Mouse (Mus musculus): Measurements from ENCODE around the gene Unc79. TPM values are rescaled to one million over a fixed set of nuclear protein-coding genes. Genes with fewer than 3 reads are reported as not detected.

The Unc79 gene
- polyA plus RNA-seq, 1 experiment from 2014 or later = 1.3 TPM

DNA sequence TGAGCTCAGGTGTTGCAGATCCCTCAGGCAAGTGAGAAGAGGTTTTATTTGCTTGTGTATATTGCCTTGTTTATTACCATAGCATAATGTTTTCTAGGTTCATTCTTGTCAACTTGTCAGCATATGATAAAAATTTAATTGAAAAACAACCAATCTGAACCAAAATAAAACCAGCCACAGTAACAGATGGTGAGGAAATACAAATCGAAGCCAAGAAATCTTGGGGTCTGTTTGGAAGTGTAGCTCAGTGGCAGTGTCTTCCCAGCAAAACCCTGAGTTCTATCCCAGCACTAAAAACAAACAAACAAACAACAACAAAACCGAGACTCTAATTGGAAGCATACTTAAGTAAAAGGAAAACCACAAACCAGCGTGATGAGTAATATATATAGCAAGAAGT is 131.4 kb downstream of the Unc79 start:
- Histone ChIP-seq H3K36me3 (no peaks in the 10 kb centered on the region), H3K27me3 (no peaks in the 10 kb centered on the region), H3K4me1 (no peaks in the 10 kb centered on the region), H3K9ac (no peak overlapping the region), H3K4me3 (replicated peaks) (no peak overlapping the region), H3K27ac (replicated peaks) (no peak overlapping the region), H3K9me3 (replicated peaks) (no peaks in the 10 kb centered on the region), H3K4me2 (replicated peaks) (no peak overlapping the region)
- WGBS = 42% methylated on average over 3 of the region's 3 CpGs
- no peak for ATAC-seq (ENCODE audit: insufficient number of reproducible peaks, low FRiP score, low TSS enrichment, low read depth)

GRCm38 (mm10) chr12:103091831-103092230 is 143.2 kb downstream of the Unc79 start:
- H3K27ac ChIP-seq (replicated peaks) = no peak overlapping the region
- 69% methylated on average over 6 of the region's 6 CpGs for WGBS
- H3K4me2 ChIP-seq (replicated peaks) = no peak overlapping the region
- H3K4me1 ChIP-seq = no peaks in the 10 kb centered on the region
- H3K9me3 ChIP-seq (replicated peaks) = no peaks in the 10 kb centered on the region
- H3K27me3 ChIP-seq = no peaks in the 10 kb centered on the region
- no peak overlapping the region for H3K4me3 ChIP-seq (replicated peaks)
- no peak overlapping the region for H3K9ac ChIP-seq
- no peaks in the 10 kb centered on the region for H3K36me3 ChIP-seq
- ATAC-seq (ENCODE audit: insufficient number of reproducible peaks, low FRiP score, low TSS enrichment, low read depth) = no peak

DNA sequence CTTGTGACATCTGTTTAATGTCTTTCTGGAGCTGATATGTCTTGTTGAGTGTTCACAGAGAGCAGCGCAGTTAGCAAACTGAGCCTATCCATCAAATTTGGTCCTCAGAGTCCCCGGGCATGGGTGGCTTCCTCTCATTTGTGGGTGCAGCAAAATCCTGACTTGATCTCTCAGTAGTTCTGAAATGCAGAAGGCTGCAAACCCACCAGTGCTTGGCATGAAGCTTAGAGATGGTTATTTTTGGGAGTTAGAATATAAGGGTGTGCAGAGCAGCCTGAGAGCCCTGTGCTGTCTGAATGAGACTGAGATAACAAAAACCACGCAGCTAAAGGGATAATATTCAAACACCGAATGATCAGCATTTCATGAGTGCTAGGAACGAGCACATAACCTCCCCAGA is 146.5 kb downstream of the Unc79 start:
- H3K27ac ChIP-seq (replicated peaks) = no peak overlapping the region
- WGBS = 78% methylated on average over 5 of the region's 5 CpGs
- no peak overlapping the region for H3K4me3 ChIP-seq (replicated peaks)
- H3K27me3 ChIP-seq = no peaks in the 10 kb centered on the region
- no peaks in the 10 kb centered on the region for H3K36me3 ChIP-seq
- no peaks in the 10 kb centered on the region for H3K9me3 ChIP-seq (replicated peaks)
- H3K4me2 ChIP-seq (replicated peaks) = no peak overlapping the region
- no peak for ATAC-seq (ENCODE audit: insufficient number of reproducible peaks, low FRiP score, low TSS enrichment, low read depth)
- no peaks in the 10 kb centered on the region for H3K4me1 ChIP-seq
- H3K9ac ChIP-seq = no peak overlapping the region

DNA sequence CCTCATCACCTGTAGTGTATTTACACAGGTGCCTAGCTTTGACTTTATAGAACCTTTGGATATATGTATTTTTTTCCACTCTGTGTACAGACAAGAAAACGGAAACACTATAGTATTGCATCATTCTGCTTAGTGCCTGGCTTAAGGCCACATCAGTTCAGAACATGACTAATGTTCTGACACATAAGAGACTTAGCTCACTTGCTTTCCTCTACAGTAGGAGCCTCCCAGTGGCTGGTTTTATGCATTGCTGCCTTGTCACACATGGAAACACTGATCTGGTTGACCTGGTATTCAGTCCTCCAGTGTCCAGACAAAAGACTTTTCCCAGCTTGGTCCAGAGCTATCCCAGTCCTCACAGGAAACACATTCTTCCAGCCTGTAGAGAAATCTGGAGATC is 150.5 kb downstream of the Unc79 start:
- no peak for ATAC-seq (ENCODE audit: insufficient number of reproducible peaks, low FRiP score, low TSS enrichment, low read depth)
- 62% methylated on average over 1 of the region's 1 CpGs for WGBS
- no peak overlapping the region for H3K4me3 ChIP-seq (replicated peaks)

DNA sequence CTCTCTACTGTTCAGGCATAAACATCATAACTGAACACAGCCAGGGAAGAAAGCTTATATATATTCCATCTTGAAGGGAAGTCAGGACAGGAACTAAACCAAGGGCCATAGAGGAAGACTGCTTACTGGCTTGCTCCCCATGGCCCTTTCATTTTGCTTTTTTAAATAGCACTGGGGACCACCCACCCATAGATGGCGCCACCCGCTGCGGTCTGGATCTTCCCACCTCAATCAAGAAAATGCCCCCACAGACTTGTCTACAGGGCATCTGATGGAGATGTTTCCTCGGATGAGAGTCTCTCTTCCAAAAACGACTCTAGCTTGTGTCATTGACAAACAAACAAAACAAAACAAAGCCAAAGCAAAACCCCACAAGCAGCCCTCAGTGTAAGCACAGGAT is 151.4 kb downstream of the Unc79 start:
- Histone ChIP-seq H3K9ac (no peak overlapping the region), H3K27ac (replicated peaks) (no peak overlapping the region), H3K4me2 (replicated peaks) (no peak overlapping the region), H3K4me3 (replicated peaks) (no peak overlapping the region), H3K4me1 (no peaks in the 10 kb centered on the region), H3K27me3 (no peaks in the 10 kb centered on the region), H3K36me3 (no peaks in the 10 kb centered on the region), H3K9me3 (replicated peaks) (no peaks in the 10 kb centered on the region)
- no peak for ATAC-seq (ENCODE audit: insufficient number of reproducible peaks, low FRiP score, low TSS enrichment, low read depth)
- WGBS = 56% methylated on average over 5 of the region's 5 CpGs

More for the DNA sequence above, 150.5 kb downstream of the Unc79 start:
- no peak overlapping the region for H3K4me2 ChIP-seq (replicated peaks)
- H3K9ac ChIP-seq = no peak overlapping the region
- H3K36me3 ChIP-seq = no peaks in the 10 kb centered on the region
- H3K4me1 ChIP-seq = no peaks in the 10 kb centered on the region
- no peaks in the 10 kb centered on the region for H3K27me3 ChIP-seq
- H3K9me3 ChIP-seq (replicated peaks) = no peaks in the 10 kb centered on the region
- no peak overlapping the region for H3K27ac ChIP-seq (replicated peaks)

DNA sequence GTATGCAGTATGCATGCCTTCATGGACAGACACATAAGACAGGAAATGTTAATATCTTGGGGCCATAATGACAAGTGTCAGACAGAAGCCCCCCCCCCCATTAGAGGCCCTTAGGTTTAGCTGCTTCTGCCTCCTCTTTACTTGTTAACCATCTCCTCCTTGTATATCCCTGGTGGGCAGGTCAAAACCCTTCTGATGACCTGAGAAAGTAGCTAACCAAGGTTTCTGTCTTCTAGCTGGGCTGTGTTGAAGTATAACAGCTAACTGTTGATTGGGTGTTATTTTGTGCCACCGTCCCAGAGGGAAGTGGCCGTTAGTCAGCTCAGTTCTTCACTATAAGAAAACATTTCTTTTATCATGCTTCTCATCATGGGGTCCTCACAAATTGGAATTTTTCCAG is 154.4 kb downstream of the Unc79 start:
- Histone ChIP-seq H3K27me3 (no peaks in the 10 kb centered on the region), H3K4me2 (replicated peaks) (no peak overlapping the region), H3K4me3 (replicated peaks) (no peak overlapping the region), H3K27ac (replicated peaks) (no peak overlapping the region), H3K9me3 (replicated peaks) (no peaks in the 10 kb centered on the region), H3K4me1 (no peaks in the 10 kb centered on the region), H3K36me3 (no peaks in the 10 kb centered on the region), H3K9ac (no peak overlapping the region)
- no peak for ATAC-seq (ENCODE audit: insufficient number of reproducible peaks, low FRiP score, low TSS enrichment, low read depth)
- 63% methylated on average over 2 of the region's 2 CpGs for WGBS

DNA sequence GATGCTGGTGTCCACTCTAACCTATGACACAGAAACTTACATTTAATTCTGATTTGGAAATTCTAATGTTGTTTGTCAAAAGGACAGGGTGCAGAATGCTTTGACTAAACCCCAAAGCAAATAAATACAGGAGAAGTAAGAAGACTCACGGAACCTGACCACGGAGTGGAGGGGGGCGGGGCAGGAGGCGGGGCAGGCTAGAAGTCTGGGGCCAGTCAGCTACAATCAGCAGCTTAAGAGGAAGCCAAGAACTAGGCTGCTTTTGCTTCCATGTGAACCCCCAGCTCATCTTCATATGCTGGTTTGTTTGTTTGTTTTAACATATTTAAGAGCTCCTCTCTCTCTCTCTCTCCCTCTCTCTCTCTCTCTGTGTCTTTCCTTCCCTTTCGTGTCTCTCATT is 154.9 kb downstream of the Unc79 start:
- ATAC-seq (ENCODE audit: insufficient number of reproducible peaks, low FRiP score, low TSS enrichment, low read depth) = no peak
- Histone ChIP-seq H3K27ac (replicated peaks) (no peak overlapping the region), H3K4me1 (no peaks in the 10 kb centered on the region), H3K36me3 (no peaks in the 10 kb centered on the region), H3K4me2 (replicated peaks) (0 out of 2 replicates have a peak overlapping the region, but pooled peaks have one; percentile 9), H3K9me3 (replicated peaks) (no peaks in the 10 kb centered on the region), H3K27me3 (no peaks in the 10 kb centered on the region), H3K4me3 (replicated peaks) (no peak overlapping the region), H3K9ac (no peak overlapping the region)
- WGBS = 15% methylated on average over 5 of the region's 5 CpGs

GRCm38 (mm10) chr12:103109301-103109700 is 160.6 kb downstream of the Unc79 start:
- no peak overlapping the region for H3K4me2 ChIP-seq (replicated peaks)
- H3K9me3 ChIP-seq (replicated peaks) = no peaks in the 10 kb centered on the region
- ATAC-seq (ENCODE audit: insufficient number of reproducible peaks, low FRiP score, low TSS enrichment, low read depth) = no peak
- H3K9ac ChIP-seq = no peak overlapping the region
- no peak overlapping the region for H3K4me3 ChIP-seq (replicated peaks)
- H3K27me3 ChIP-seq = no peaks in the 10 kb centered on the region
- H3K36me3 ChIP-seq = no peaks in the 10 kb centered on the region
- no peak overlapping the region for H3K27ac ChIP-seq (replicated peaks)
- 85% methylated on average over 7 of the region's 7 CpGs for WGBS
- H3K4me1 ChIP-seq = no peaks in the 10 kb centered on the region

GRCm38 (mm10) chr12:103116639-103117038 is 168.0 kb downstream of the Unc79 start:
- no peak for ATAC-seq (ENCODE audit: insufficient number of reproducible peaks, low FRiP score, low TSS enrichment, low read depth)
- H3K4me2 ChIP-seq (replicated peaks) = no peak overlapping the region
- WGBS = 84% methylated on average over 8 of the region's 8 CpGs
- H3K4me3 ChIP-seq (replicated peaks) = no peak overlapping the region
- no peaks in the 10 kb centered on the region for H3K9me3 ChIP-seq (replicated peaks)
- no peak overlapping the region for H3K27ac ChIP-seq (replicated peaks)
- no peaks in the 10 kb centered on the region for H3K4me1 ChIP-seq
- H3K27me3 ChIP-seq = no peaks in the 10 kb centered on the region
- H3K9ac ChIP-seq = no peak overlapping the region
- H3K36me3 ChIP-seq = no peaks in the 10 kb centered on the region

DNA sequence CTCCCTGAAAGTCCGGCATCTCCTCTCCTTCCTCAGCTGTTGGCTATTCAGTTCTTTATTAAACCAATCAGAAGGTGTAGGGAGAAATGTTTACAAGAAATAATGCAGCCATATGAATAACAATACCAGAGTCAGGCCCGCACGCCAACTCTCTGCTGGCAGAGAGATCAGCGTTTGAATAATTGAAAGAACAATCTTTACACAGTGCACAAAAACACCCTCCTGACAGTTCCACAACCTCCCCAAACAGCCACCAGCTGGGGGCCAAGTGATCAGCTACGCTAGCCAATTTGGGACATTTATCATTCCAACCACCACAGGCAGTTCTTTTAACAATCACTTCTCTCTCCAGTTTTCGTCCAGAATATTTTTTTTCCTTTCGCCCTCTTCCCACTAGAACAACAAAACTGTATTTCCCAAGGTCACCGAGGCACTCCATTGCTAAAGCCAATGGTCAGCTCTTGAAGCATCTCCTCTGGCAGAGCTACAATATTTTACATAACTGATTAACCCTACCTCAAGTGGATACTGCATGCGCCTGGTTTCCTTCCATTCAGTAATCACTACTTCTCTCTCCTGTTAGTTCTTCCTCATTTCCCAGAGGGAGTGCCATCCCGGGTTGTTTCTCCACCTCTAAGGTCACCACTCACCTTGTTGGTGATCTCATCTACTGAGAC is 169.0 kb downstream of the Unc79 start:
- 76% methylated on average over 10 of the region's 10 CpGs for WGBS
- Histone ChIP-seq H3K9ac (no peak overlapping the region), H3K27me3 (no peaks in the 10 kb centered on the region), H3K9me3 (replicated peaks) (no peaks in the 10 kb centered on the region), H3K4me3 (replicated peaks) (no peak overlapping the region), H3K27ac (replicated peaks) (no peak overlapping the region), H3K4me2 (replicated peaks) (no peak overlapping the region), H3K36me3 (no peaks in the 10 kb centered on the region), H3K4me1 (no peaks in the 10 kb centered on the region)
- no peak for ATAC-seq (ENCODE audit: insufficient number of reproducible peaks, low FRiP score, low TSS enrichment, low read depth)

DNA sequence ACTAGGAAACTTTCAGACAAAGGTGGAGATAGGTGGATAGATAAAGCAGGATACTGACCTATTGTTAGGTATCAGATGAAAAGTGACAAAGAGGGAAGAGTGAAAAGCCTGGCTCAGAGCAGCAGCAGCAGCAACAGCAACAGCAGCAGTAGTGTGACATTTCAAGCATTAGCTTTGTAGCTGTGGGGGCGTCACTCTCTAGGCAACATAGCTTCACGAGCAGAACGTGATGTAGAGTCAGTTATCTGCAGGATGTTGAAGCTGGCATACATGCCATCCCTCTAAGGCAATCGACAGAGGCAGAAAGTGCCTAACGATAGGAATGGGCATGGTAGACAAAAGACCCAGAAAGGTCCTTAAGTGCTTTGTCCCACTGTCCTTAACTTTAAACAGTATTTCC is 173.3 kb downstream of the Unc79 start:
- no peaks in the 10 kb centered on the region for H3K4me1 ChIP-seq
- no peaks in the 10 kb centered on the region for H3K27me3 ChIP-seq
- H3K9me3 ChIP-seq (replicated peaks) = no peaks in the 10 kb centered on the region
- H3K4me3 ChIP-seq (replicated peaks) = no peak overlapping the region
- no peak overlapping the region for H3K4me2 ChIP-seq (replicated peaks)
- ATAC-seq (ENCODE audit: insufficient number of reproducible peaks, low FRiP score, low TSS enrichment, low read depth) = no peak
- 76% methylated on average over 5 of the region's 5 CpGs for WGBS
- H3K36me3 ChIP-seq = no peaks in the 10 kb centered on the region
- H3K27ac ChIP-seq (replicated peaks) = no peak overlapping the region
- no peak overlapping the region for H3K9ac ChIP-seq

DNA sequence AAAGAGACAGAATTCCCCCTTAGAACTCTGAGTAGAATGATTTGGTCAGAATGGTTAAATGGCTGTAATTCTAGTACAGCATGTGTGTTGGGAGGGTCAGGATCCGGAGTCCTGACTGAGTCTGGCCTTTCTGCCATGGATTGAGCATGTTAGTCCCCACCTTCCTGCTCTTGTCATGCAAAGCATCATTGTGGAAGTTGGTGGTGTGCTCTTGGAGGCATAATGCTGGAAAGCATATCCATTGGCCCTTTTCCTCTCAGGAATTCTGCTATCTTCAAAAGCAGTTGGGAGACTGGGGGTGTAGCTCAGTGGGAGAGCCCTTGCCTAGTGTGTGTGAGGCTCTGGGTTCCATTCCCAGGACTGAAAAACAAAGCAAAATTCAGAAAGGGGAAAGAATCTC is 175.2 kb downstream of the Unc79 start:
- no peak for ATAC-seq (ENCODE audit: insufficient number of reproducible peaks, low FRiP score, low TSS enrichment, low read depth)
- Histone ChIP-seq H3K4me1 (no peaks in the 10 kb centered on the region), H3K36me3 (no peaks in the 10 kb centered on the region), H3K9me3 (replicated peaks) (no peaks in the 10 kb centered on the region), H3K27ac (replicated peaks) (no peak overlapping the region), H3K27me3 (no peaks in the 10 kb centered on the region), H3K9ac (no peak overlapping the region), H3K4me2 (replicated peaks) (no peak overlapping the region), H3K4me3 (replicated peaks) (no peak overlapping the region)
- WGBS = 69% methylated on average over 1 of the region's 1 CpGs
